Mouse (Mus musculus) right cerebral cortex, postnatal 10 days (tissue): Measurements from ENCODE around the gene Lgals3.

Experiments used
- DNase-seq, 2 experiments: peaks; one replicate each; pipeline ENCODE4 v3.0.0; 2021; ENCODE audit warnings: low spot score in 2 of 2

Lgals3 gene

GRCm38 (mm10) chr14:47369741-47370140 is 2.2 kb downstream of the Lgals3 start:
- DNase-seq = no peak

GRCm38 (mm10) chr14:47370790-47371189 is 3.2 kb downstream of the Lgals3 start:
- no peak for DNase-seq

DNA sequence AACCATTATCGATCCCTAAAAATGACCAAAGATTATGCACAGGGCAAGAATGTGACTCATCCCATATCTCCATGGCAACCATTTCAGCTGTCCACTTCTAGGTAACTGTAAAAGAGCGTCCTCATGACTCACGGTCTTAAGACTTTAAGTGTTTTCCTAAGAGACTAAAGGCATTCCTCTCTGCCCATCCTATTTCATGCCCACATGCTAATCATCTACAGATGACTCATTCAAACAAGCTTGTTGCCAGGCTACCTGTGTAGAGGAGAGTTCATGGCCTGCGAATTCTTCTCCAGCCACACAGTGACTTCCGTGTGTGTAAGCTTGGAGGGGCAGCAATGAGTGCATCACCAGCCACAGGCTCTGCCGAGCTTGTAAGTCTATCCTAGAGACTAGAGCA is 4.1 kb downstream of the Lgals3 start:
- DNase-seq = no peak

DNA sequence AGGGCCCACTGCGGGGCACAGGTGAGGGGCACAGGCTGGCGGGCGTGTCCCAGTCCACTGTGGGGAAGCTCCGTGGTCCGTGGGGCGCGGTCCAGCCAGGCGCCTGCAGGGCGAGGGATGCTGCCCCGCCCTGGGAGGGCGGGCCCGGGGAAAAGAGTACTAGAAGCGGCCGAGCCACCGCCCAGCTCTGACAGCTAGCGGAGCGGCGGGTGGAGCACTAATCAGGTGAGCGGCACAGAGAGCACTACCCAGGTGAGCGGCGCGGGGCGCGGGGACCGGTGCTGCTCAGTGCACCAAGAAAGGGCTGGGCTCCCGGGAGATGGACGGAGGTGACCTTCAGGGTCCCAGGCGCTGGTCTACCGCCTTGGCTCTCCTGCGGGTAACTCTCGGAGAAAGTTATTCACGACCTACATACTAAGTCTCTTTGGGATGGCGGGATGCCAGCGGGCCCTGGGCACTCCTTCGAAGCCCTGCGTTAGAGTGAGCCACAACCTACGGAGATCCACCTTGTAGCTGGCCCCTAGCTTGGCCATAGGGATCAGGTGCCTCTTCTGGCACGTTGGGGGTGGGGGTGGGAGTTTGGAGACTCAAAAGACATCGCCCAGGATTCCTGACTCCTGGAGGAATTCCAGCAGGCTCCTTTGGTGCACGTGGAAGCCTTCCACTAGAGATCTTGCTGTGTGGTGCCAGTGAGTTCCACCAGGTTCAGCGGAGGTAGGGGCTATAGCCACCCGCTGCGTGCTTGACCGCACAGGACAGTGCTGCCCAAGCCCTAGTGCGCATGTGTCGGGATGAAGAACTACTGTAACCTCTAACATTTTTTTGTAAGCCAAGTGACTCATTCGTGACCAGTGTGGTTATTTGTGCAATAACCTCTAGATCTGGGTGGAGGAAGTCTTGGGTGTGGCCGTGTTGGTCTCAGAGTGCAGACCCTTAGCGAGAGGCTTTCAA is 6.5 kb downstream of the Lgals3 start:
- peak in 1 of 2 experiments; percentile 43 for DNase-seq

DNA sequence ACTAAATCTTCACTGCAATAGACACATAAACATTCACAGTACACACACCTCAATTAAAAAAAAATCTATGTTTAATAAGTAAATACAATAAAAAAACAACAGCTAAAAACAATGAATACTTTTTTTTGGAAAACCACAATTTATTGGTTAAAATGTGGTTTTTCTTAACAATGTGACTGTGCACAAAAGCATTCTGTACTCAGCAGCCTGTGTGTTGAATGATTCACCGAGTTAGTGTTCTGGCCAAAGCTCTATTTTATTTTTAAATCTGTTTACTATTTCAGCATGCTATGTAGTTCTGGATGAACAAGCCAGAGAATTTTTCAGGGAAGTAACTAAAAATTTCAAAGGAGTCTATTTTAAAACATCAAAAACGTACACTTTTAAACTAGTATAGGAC is 9.0 kb downstream of the Lgals3 start:
- DNase-seq = no peak

DNA sequence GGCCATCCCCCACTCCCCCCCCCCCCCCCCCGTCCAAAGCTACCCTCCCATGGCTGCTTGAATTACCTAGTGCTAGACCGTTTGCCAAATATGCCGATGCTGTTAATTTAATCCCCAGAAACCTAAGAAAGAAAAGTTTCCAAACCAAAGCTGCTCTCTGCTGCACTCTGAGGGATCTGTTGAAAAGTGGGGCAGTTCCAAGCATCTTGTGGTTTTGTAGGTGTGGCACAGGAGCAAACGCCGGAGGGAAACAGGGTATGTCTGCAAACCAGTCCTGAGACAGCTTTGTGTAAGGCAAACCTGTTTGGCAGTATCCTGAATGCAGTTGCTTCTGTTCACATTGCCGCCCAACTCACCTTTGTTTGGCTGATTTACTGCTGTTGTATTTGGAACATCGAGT is 10.8 kb downstream of the Lgals3 start:
- no peak for DNase-seq

DNA sequence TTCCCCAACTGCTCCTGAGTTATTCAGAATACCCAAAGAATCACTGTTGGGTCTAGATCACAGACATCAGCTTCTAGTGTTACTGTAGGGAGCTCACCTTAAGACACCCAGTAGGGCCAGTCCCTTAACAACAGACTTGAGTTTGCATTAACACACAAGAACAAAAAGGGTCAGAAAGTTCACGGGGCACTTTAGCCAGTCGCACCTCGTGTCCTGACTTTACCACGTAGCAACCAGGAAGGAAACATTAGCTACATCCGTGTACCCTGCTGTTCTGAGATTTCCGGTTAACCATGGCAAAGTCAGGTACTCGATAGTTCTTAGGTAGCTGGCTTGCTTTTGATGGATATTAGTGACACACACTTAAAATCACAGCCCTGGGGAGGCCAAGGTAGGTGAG is 16.4 kb downstream of the Lgals3 start:
- DNase-seq = no peak

DNA sequence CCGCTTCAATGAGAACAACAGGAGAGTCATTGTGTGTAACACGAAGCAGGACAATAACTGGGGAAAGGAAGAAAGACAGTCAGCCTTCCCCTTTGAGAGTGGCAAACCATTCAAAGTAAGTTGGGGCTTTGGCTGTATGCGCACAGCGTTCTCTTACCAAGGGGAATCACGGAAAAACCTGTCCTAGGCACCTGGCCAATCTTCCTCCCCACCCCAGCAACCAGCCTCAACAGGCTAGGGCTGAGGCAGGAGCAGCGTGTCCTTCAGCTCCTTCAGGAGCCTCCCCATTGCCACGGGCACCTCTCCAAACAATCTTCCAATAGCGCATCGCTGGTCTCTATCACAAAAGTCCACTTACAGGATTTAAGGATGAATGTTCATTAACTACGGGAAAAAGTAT is 17.1 kb downstream of the Lgals3 start:
- DNase-seq = no peak

- DNase-seq = no peak
Observed at GRCm38 (mm10) chr14:47386125-47386524, 18.6 kb downstream of the Lgals3 start.

GRCm38 (mm10) chr14:47393354-47394094 is 26.0 kb downstream of the Lgals3 start:
- DNase-seq = no peak

GRCm38 (mm10) chr14:47395007-47395406 is 27.5 kb downstream of the Lgals3 start:
- DNase-seq = no peak

GRCm38 (mm10) chr14:47395462-47396026 is 28.0 kb downstream of the Lgals3 start:
- no peak for DNase-seq

GRCm38 (mm10) chr14:47396165-47396652 is 28.7 kb downstream of the Lgals3 start:
- DNase-seq = peak in 1 of 2 experiments; percentile 31

GRCm38 (mm10) chr14:47402735-47403134 is 35.2 kb downstream of the Lgals3 start:
- DNase-seq = no peak

- no peak for DNase-seq
Observed at GRCm38 (mm10) chr14:47406000-47406399, 38.4 kb downstream of the Lgals3 start.

DNA sequence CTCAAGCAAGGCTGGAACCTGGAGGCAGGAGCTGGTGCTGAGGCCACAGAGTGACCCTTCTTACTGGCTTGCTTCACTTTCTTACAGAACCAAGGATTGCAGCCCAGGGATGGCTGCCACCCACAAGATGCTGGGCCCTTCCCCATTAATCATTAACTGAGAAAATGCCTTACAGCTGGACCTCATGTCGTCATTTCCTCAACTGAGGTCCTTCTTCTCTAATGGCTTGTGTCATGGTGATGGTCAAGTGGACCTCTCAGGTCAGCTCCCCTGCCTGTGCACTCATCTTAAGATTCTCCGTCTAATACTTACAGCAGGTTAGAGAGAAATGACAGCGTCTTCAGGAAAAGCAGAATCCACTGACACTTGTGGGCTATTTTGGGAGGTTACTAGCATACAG is 49.8 kb downstream of the Lgals3 start:
- DNase-seq = no peak

DNA sequence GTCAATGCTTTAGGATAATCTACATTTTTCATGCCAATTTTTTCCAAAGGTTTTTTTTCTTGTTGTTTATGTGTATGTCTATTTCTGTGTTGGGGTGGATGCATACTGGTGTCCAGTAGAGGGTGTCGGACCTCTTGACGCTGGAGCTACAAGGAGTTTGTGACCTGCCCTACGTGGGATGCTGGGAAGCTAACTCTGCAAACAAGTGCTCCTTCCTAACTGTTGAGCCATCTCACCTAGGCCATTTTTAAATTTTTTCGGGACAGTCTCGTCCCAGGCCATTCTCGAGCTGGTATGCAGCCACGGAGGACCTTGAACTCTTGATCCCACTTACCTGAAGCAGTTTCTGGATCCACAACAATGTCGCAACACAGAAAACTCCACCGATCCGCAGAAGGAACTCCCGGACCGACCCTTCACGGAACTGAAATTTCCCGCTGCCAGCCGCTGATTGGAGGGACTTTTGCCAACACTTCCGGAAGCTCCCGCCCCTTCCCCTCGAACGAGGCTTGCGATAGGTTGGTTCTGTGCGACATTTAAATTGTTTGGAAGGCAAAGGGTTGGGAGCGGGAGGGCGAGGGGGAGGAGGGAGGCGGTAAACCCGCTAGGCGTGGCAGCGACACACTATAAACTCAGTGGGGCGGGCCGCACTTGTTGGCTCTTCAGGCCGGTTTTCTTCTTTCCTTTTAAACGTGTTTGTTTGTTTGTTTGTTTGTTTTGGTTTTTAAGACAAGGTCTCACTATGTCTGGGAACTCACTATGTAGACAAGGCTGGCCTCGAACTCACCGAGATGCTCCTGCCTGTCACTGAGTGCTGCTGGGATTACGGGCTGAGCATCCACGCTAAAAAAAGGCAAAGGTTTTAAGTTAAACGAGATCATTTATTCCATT is 50.5 kb downstream of the Lgals3 start, which contains the start of gene Dlgap5:
Gene Dlgap5, minus strand, starts transcription at position 633 of the 891 bp plus-strand sequence.
- DNase-seq = peak; percentile 94 to 95

GRCm38 (mm10) chr14:47418666-47418991 is 51.1 kb downstream of the Lgals3 start:
- DNase-seq = no peak

DNA sequence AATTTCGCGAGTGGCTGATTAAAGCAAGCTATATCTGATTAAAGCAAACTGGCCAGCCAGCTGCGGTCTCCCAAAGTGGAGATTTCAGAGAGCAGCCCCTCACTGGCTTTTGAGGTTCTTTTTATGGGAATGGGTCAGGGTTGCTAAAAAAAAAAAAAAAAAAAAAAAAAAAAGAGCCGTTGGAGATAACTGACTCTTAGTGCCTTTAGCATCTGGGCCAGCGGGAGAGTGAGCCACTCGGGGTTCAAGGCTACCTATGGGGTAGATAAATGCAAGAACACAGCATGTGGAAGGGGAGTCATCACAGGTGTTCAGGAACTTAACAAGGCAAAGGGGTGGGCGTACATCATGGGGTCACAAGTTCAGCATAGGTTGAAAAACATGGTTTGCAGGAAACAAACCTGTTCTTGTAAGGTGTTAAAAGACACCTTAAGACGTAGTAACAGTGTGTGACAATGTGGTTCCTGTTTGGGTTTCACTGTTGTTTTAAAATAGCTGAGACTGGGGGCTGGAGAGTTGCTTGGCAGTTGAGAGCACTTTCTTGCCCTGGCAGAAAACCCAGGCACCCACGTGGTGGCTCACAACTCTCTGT is 51.6 kb downstream of the Lgals3 start:
- no peak for DNase-seq

DNA sequence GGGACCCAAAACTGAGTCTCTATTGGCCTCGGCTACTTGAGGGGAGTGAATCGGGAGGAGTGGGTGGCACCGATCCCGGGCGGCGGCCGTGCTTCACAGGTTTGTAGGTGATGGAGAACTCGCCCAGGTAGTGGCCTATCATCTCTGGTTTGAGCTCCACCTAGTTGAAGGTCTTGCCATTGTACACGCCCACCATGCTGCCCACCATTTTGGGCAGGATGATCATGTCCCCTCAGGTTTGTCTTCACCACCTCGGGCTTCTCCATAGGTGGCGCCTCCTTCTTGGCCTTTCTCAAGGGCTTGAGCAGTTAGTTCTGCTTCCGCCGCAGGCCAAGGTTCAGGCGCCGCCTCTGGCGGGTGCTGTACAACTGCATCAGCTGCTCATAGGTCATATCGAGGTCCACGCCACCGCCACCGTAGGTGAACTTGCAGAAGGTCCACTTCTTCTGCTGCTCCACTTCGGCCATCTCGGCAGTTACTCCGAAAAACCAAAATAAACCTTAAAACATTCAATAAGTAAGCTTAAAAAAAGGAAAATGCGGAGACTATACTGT is 52.2 kb downstream of the Lgals3 start:
- DNase-seq = no peak

- no peak for DNase-seq
Observed at GRCm38 (mm10) chr14:47421606-47422005, 54.1 kb downstream of the Lgals3 start.
